Mouse (Mus musculus): ENCODE results near the gene Plekhs1. TPM values are rescaled to one million over a fixed set of nuclear protein-coding genes. Genes with fewer than 3 reads are reported as not detected.

Gene Plekhs1
- polyA plus RNA-seq (2012; rRNA removed; ENCODE audit: low replicate concordance) = 0.35 and 0.93 TPM in 2 replicates

DNA sequence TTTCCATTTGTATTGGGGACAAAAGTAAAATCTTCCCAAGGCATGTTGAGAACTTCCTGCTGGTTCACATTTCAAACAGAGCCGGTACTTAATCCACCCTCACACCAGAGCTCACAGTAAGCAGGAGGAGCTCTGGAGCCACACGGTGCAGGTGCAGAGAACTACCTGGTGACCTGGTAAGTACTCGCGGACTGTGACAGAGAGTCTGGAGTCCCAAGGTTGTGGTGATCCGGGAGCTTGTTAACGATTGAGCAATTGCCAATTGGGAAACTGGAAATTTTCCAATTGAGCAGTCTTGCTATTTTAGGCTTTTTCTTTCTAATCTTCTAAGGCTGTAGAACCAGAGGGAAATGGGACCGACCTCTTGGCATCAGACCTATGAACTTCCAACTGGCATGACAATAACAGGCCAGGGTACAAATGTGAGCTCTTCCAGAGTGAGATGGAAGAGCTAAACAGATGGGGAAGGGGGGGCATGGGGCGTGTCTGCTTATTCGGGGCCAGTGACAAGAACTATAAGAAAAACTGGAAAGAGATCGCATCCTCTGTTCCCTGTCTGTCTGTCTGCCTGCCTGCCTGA, at the start of gene Plekhs1:
Plekhs1 (plus strand) TSS at position 119 of the 580 bp plus-strand sequence.

Other genes with a start within 250 kb of the Plekhs1 start
- 0.94 TPM in 1 of 2 replicates, not detected in the other for gene Habp2, start 174.5 kb upstream of the Plekhs1 start, polyA plus RNA-seq (2012; rRNA removed; ENCODE audit: low replicate concordance)
- 0.25 and 50.6 TPM in 2 replicates for gene Nrap, start 71.6 kb upstream of the Plekhs1 start, polyA plus RNA-seq (2012; rRNA removed; ENCODE audit: low replicate concordance)
- gene Casp7, start 64.5 kb upstream of the Plekhs1 start, polyA plus RNA-seq (2012; rRNA removed; ENCODE audit: low replicate concordance) = 11.4 and 11.5 TPM in 2 replicates
- gene Dclre1a, start 86.6 kb downstream of the Plekhs1 start, polyA plus RNA-seq (2012; rRNA removed; ENCODE audit: low replicate concordance) = 3.4 and 4.5 TPM in 2 replicates
- gene Nhlrc2, start 86.6 kb downstream of the Plekhs1 start, polyA plus RNA-seq (2012; rRNA removed; ENCODE audit: low replicate concordance) = 5.5 and 7.3 TPM in 2 replicates